Mouse (Mus musculus) heart, embryonic 11.5 days (tissue): ENCODE results near the gene Atg10. TPM values are rescaled to one million over a fixed set of nuclear protein-coding genes. Genes with fewer than 3 reads are reported as not detected.

ENCODE experiments used
- ATAC-seq: fragments of 200-750 bp; cut with Nextera tagmentation; replicated peaks from 2 replicates; pipeline ENCODE4 v1.8.0; 2017; ENCODE audit warnings: moderate library complexity; ENCODE audit not compliant: insufficient number of reproducible peaks, low FRiP score, low TSS enrichment
- H3K27ac ChIP-seq: fragments of 300-500 bp; sonication (generic); 2 replicates; pipeline ENCODE4 v1.5.1; 2014; ENCODE audit warnings: mild to moderate bottlenecking, low read depth, low read length
- H3K27me3 ChIP-seq: fragments of 300-500 bp; sonication (generic); 2 replicates; pipeline ENCODE4 v1.6.1; 2014; ENCODE audit warnings: mild to moderate bottlenecking, low read length, mixed read lengths; ENCODE audit not compliant: control insufficient read depth, insufficient read depth
- H3K36me3 ChIP-seq: fragments of 300-500 bp; sonication (generic); 2 replicates; pipeline ENCODE4 v1.6.1; 2014; ENCODE audit warnings: mild to moderate bottlenecking, low read length, moderate library complexity, mixed read lengths; ENCODE audit not compliant: control insufficient read depth, insufficient read depth
- H3K4me1 ChIP-seq: fragments of 300-500 bp; sonication (generic); 2 replicates; pipeline ENCODE4 v1.6.1; 2014; ENCODE audit warnings: low read length; ENCODE audit not compliant: control insufficient read depth, insufficient read depth
- H3K4me2 ChIP-seq: fragments of 300-500 bp; sonication (generic); 2 replicates; pipeline ENCODE4 v1.6.1; 2014; ENCODE audit warnings: mild to moderate bottlenecking, moderate library complexity
- H3K4me3 ChIP-seq: fragments of 300-500 bp; sonication (generic); 2 replicates; pipeline ENCODE4 v1.5.1; 2014; ENCODE audit warnings: low read depth, low read length
- H3K9ac ChIP-seq: fragments of 300-500 bp; sonication (generic); 2 replicates; pipeline ENCODE4 v1.6.1; 2014; ENCODE audit warnings: mild to moderate bottlenecking, low read depth, low read length, moderate library complexity
- H3K9me3 ChIP-seq: fragments of 300-500 bp; sonication (generic); replicated peaks from 2 replicates; pipeline ENCODE4 v1.6.1; 2016; ENCODE audit warnings: low read length; ENCODE audit not compliant: control insufficient read depth
- WGBS: fragments of 180-500 bp; shearing (Covaris S2); extraction: QIAGEN DNeasy Blood & Tissue Kit; methylation state at CpG from one replicate; pipeline ENCODE4 v1.1.7; 2014; ENCODE audit not compliant: insufficient replicate concordance; 5-methylcytosine and 5-hydroxymethylcytosine counted together
- polyA plus RNA-seq: library from polyadenylated mRNA; unstranded; fragments of >200 nt; fragmentation: Nextera tagmentation; extraction: Ambion mirVana; gene quantifications from 2 replicates; pipeline ENCODE4 v1.2.1, GENCODE M21; 2014

The Atg10 gene
- polyA plus RNA-seq, 1 experiment from 2014 or later: 23.0 TPM

GRCm38 (mm10) chr13:90905176-90905575 is 318.6 kb downstream of the Atg10 start, which contains the start of gene Atp6ap1l:
TSS of gene Atp6ap1l (minus strand) at chr13:90905355.
- Histone ChIP-seq H3K4me3 (no peak within 1 kb of the TSS), H3K27ac (no peak within 1 kb of the TSS), H3K36me3 (no peaks in the 10 kb centered on the region), H3K9me3 (no peaks in the 10 kb centered on the region), H3K27me3 (no peaks in the 10 kb centered on the region), H3K4me2 (no peak within 1 kb of the TSS), H3K9ac (no peak within 1 kb of the TSS), H3K4me1 (no peaks in the 10 kb centered on the region)
- WGBS: 90% methylated on average over 5 of the region's 5 CpGs
- no peak for ATAC-seq

- 87% methylated on average over 12 of the region's 12 CpGs for WGBS
- no peaks in the 10 kb centered on the region for H3K27me3 ChIP-seq
- H3K27ac ChIP-seq: no peak overlapping the region
- no peaks in the 10 kb centered on the region for H3K4me1 ChIP-seq
- no peaks in the 10 kb centered on the region; the same call in 1 of the 2 replicates for H3K9me3 ChIP-seq
- no peak overlapping the region for H3K4me3 ChIP-seq
- H3K36me3 ChIP-seq: no peaks in the 10 kb centered on the region
- H3K4me2 ChIP-seq: no peak overlapping the region
- no peak overlapping the region for H3K9ac ChIP-seq
- ATAC-seq: no peak
These were observed 326.9 kb downstream of the Atg10 start for GRCm38 (mm10) chr13:90896821-90897220.

- 33% methylated on average over 2 of the region's 2 CpGs for WGBS
- H3K36me3 ChIP-seq: no peaks in the 10 kb centered on the region
- H3K4me1 ChIP-seq: no peaks in the 10 kb centered on the region
- H3K27ac ChIP-seq: no peak overlapping the region
- no peaks in the 10 kb centered on the region; the same call in 1 of the 2 replicates for H3K9me3 ChIP-seq
- no peak for ATAC-seq
- no peak overlapping the region for H3K4me2 ChIP-seq
- H3K9ac ChIP-seq: no peak overlapping the region
- no peak overlapping the region for H3K4me3 ChIP-seq
- no peaks in the 10 kb centered on the region for H3K27me3 ChIP-seq
These were observed 327.7 kb downstream of the Atg10 start for GRCm38 (mm10) chr13:90896098-90896497.

- ATAC-seq: no peak
- H3K36me3 ChIP-seq: no peaks in the 10 kb centered on the region
- no peak overlapping the region for H3K9ac ChIP-seq
- H3K4me3 ChIP-seq: no peak overlapping the region
- H3K27me3 ChIP-seq: no peaks in the 10 kb centered on the region
- no peaks in the 10 kb centered on the region for H3K4me1 ChIP-seq
- no peak overlapping the region for H3K4me2 ChIP-seq
- H3K27ac ChIP-seq: no peak overlapping the region
- no peaks in the 10 kb centered on the region; the same call in 1 of the 2 replicates for H3K9me3 ChIP-seq
- 92% methylated on average over 4 of the region's 4 CpGs for WGBS
These were observed 328.9 kb downstream of the Atg10 start for GRCm38 (mm10) chr13:90894819-90895218.

GRCm38 (mm10) chr13:90890111-90890510 is 333.7 kb downstream of the Atg10 start:
- no peak overlapping the region for H3K4me3 ChIP-seq
- H3K4me2 ChIP-seq: no peak overlapping the region
- no peaks in the 10 kb centered on the region for H3K27me3 ChIP-seq
- ATAC-seq: no peak
- H3K9me3 ChIP-seq: no peaks in the 10 kb centered on the region
- WGBS: 74% methylated on average over 5 of the region's 5 CpGs
- H3K27ac ChIP-seq: no peak overlapping the region
- peaks cover 12% of the 10 kb centered on the region for H3K4me1 ChIP-seq
- no peak overlapping the region for H3K9ac ChIP-seq
- no peaks in the 10 kb centered on the region for H3K36me3 ChIP-seq

GRCm38 (mm10) chr13:90886568-90886983 is 337.2 kb downstream of the Atg10 start:
- no peaks in the 10 kb centered on the region for H3K36me3 ChIP-seq
- ATAC-seq: peak; percentile 59; the same call in 1 of the 2 replicates
- under 1% methylated on average over 18 of the region's 18 CpGs for WGBS
- no peaks in the 10 kb centered on the region for H3K27me3 ChIP-seq
- H3K4me1 ChIP-seq: peaks cover 14% of the 10 kb centered on the region
- no peaks in the 10 kb centered on the region for H3K9me3 ChIP-seq
- H3K27ac ChIP-seq: peak overlapping the region; percentile 84
- peak overlapping the region; percentile 34 for H3K4me3 ChIP-seq
- H3K4me2 ChIP-seq: peak overlapping the region; percentile 68
- peak overlapping the region; percentile 54; the same call in 1 of the 2 replicates for H3K9ac ChIP-seq

GRCm38 (mm10) chr13:90885856-90886532 is 337.8 kb downstream of the Atg10 start:
- H3K4me3 ChIP-seq: peak overlapping the region; percentile 34
- no peaks in the 10 kb centered on the region for H3K9me3 ChIP-seq
- H3K4me1 ChIP-seq: peaks cover 14% of the 10 kb centered on the region
- H3K27me3 ChIP-seq: no peaks in the 10 kb centered on the region
- peak overlapping the region; percentile 54; the same call in 1 of the 2 replicates for H3K9ac ChIP-seq
- H3K36me3 ChIP-seq: no peaks in the 10 kb centered on the region
- peak; percentile 79 for ATAC-seq
- H3K27ac ChIP-seq: peak overlapping the region; percentile 84
- peak overlapping the region; percentile 68 for H3K4me2 ChIP-seq
- 10% methylated on average over 13 of the region's 13 CpGs for WGBS
